Mouse (Mus musculus) heart, embryonic 14.5 days (tissue): ENCODE results near the gene Gpr26. TPM values are rescaled to one million over a fixed set of nuclear protein-coding genes. Genes with fewer than 3 reads are reported as not detected.

Experiments
- ATAC-seq: fragments of 200-750 bp; cut with Nextera tagmentation; 2 replicates; pipeline ENCODE4 v1.8.0; 2017; ENCODE audit warnings: low read depth, moderate TSS enrichment; ENCODE audit not compliant: insufficient number of reproducible peaks, insufficient read depth, low FRiP score
- H3K27ac ChIP-seq, 2 experiments: fragments of 200-500 bp in 1 of 2; fragments of 300-500 bp in 1 of 2; sonication (generic) in 1 of 2; replicated peaks in 1 of 2; 2 replicates each; pipeline ENCODE4 v1.5.1; 2012 to 2014; ENCODE audit warnings: low read depth in 2 of 2, low read length in 2 of 2, control low read depth in 1 of 2, mild to moderate bottlenecking in 1 of 2, mixed read lengths in 1 of 2; ENCODE audit not compliant: control insufficient read depth in 1 of 2, insufficient read depth in 1 of 2
- H3K27me3 ChIP-seq: fragments of 300-500 bp; sonication (generic); 2 replicates; pipeline ENCODE4 v1.6.1; 2014; ENCODE audit warnings: mild to moderate bottlenecking, low read length, control low read depth; ENCODE audit not compliant: control insufficient read depth, insufficient read depth
- H3K36me3 ChIP-seq: fragments of 300-500 bp; sonication (generic); 2 replicates; pipeline ENCODE4 v1.6.1; 2014; ENCODE audit warnings: mild to moderate bottlenecking, control low read depth, low read length, mixed read lengths; ENCODE audit not compliant: control insufficient read depth, insufficient read depth
- H3K4me1 ChIP-seq, 2 experiments: fragments of 200-500 bp in 1 of 2; fragments of 300-500 bp in 1 of 2; sonication (generic) in 1 of 2; 2 replicates each; pipeline ENCODE4 v1.6.1; 2012 to 2014; ENCODE audit warnings: low read length in 2 of 2, control low read depth in 1 of 2, mixed read lengths in 1 of 2; ENCODE audit not compliant: control insufficient read depth in 2 of 2, insufficient read depth in 2 of 2
- H3K4me2 ChIP-seq: fragments of 300-500 bp; sonication (generic); 2 replicates; pipeline ENCODE4 v1.6.1; 2014; ENCODE audit warnings: mild to moderate bottlenecking, low read length
- H3K4me3 ChIP-seq, 2 experiments: fragments of 200-500 bp in 1 of 2; fragments of 300-500 bp in 1 of 2; sonication (generic) in 1 of 2; 2 replicates each; pipeline ENCODE4 v1.5.1; 2012 to 2014; ENCODE audit warnings: low read length in 2 of 2, mild to moderate bottlenecking in 2 of 2, control low read depth in 1 of 2, low read depth in 1 of 2, moderate library complexity in 1 of 2; ENCODE audit not compliant: control insufficient read depth in 1 of 2, insufficient read depth in 1 of 2
- H3K9ac ChIP-seq: fragments of 300-500 bp; sonication (generic); 2 replicates; pipeline ENCODE4 v1.6.1; 2014; ENCODE audit warnings: mild to moderate bottlenecking, low read length
- H3K9me3 ChIP-seq: fragments of 300-500 bp; sonication (generic); 2 replicates; pipeline ENCODE4 v1.6.1; 2016; ENCODE audit warnings: low read length, control low read depth; ENCODE audit not compliant: control insufficient read depth
- WGBS: fragments of 180-500 bp; shearing (Covaris S2); extraction: QIAGEN DNeasy Blood & Tissue Kit; methylation state at CpG from one replicate; pipeline ENCODE4 v1.1.7; 2014; 5-methylcytosine and 5-hydroxymethylcytosine counted together
- polyA plus RNA-seq: library from polyadenylated mRNA; unstranded; fragments of >200 nt; fragmentation: Nextera tagmentation; extraction: Ambion mirVana; gene quantifications from 2 replicates; pipeline ENCODE4 v1.2.1, GENCODE M21; 2014

Gene Gpr26
- polyA plus RNA-seq, 1 experiment from 2014 or later: not detected

DNA sequence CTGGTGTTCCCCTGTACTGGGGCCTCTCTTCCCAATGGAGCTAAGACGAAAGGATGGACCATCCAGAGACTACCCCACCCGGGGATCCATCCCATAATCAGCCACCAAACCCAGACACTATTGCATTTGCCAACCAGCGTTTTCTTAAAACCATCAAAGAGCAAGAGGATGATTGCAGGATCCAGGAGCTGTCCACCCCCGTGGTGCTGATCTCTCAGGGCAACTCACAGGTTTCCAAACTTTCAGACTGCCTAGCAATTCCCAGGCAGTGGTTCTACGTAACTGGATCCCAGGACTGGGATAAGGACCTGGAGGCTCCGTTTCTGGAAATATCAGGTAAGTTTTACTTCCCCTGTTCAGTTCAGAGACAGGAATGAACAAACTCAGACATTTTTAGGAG lies 5.7 kb upstream of the Gpr26 start:
- H3K4me3 ChIP-seq: no peak overlapping the region
- no peaks in the 10 kb centered on the region for H3K9me3 ChIP-seq
- 20% methylated on average over 6 of the region's 6 CpGs for WGBS
- no peaks in the 10 kb centered on the region for H3K36me3 ChIP-seq
- H3K27ac ChIP-seq: no peak overlapping the region
- ATAC-seq: no peak
- no peaks in the 10 kb centered on the region for H3K4me1 ChIP-seq
- peaks cover 14% of the 10 kb centered on the region for H3K27me3 ChIP-seq
- H3K4me2 ChIP-seq: no peak overlapping the region
- no peak overlapping the region for H3K9ac ChIP-seq

- H3K27me3 ChIP-seq: peaks cover 55% of the 10 kb centered on the region
- no peak overlapping the region for H3K27ac ChIP-seq
- H3K4me2 ChIP-seq: no peak overlapping the region
- H3K36me3 ChIP-seq: no peaks in the 10 kb centered on the region
- no peak overlapping the region for H3K9ac ChIP-seq
- no peak for ATAC-seq
- WGBS: 8% methylated on average over 55 of the region's 57 CpGs
- H3K9me3 ChIP-seq: no peaks in the 10 kb centered on the region
- no peaks in the 10 kb centered on the region for H3K4me1 ChIP-seq
- H3K4me3 ChIP-seq: no peak overlapping the region
Observed at GRCm38 (mm10) chr7:131966916-131967494, 745 bp downstream of the Gpr26 start.

- Histone ChIP-seq H3K4me1 (no peaks in the 10 kb centered on the region), H3K27ac (no peak overlapping the region), H3K4me2 (no peak overlapping the region), H3K4me3 (no peak overlapping the region), H3K9ac (no peak overlapping the region), H3K36me3 (no peaks in the 10 kb centered on the region), H3K27me3 (peaks cover 44% of the 10 kb centered on the region), H3K9me3 (no peaks in the 10 kb centered on the region)
- no peak for ATAC-seq
- 28% methylated on average over 3 of the region's 3 CpGs for WGBS
Observed at GRCm38 (mm10) chr7:131970255-131970654, 4.0 kb downstream of the Gpr26 start.

- Histone ChIP-seq H3K4me3 (no peak overlapping the region), H3K36me3 (no peaks in the 10 kb centered on the region), H3K9me3 (no peaks in the 10 kb centered on the region), H3K4me2 (no peak overlapping the region), H3K27ac (no peak overlapping the region), H3K4me1 (no peaks in the 10 kb centered on the region), H3K9ac (no peak overlapping the region), H3K27me3 (no peaks in the 10 kb centered on the region; the same call in 1 of the 2 replicates)
- 52% methylated on average over 6 of the region's 6 CpGs for WGBS
- ATAC-seq: no peak
Observed at GRCm38 (mm10) chr7:131975867-131976266, 9.6 kb downstream of the Gpr26 start.

DNA sequence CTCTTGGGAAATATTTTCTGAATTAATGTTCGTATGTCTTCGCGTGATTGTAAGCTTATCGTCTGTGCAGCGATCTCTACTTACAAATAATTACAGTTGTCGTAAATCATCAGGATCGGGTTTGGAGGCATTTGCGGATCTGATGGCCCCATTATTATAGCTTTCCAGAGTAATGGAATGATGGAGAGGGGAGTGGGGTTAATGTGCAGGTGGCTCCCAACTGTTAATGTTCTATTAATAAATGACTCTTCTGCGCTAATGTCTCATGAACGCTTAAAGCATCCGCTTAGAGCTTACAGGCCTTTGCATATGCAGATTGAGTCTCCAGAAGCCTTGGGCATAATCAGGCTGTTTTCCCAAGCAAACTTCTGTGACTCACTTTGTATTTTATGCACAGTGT lies 12.3 kb downstream of the Gpr26 start:
- H3K27me3 ChIP-seq: no peaks in the 10 kb centered on the region; the same call in 1 of the 2 replicates

GRCm38 (mm10) chr7:131989056-131989455 lies 22.8 kb downstream of the Gpr26 start:
- no peaks in the 10 kb centered on the region for H3K4me1 ChIP-seq

More for the DNA sequence above, 12.3 kb downstream of the Gpr26 start:
- Histone ChIP-seq H3K4me2 (no peak overlapping the region), H3K4me3 (no peak overlapping the region), H3K36me3 (no peaks in the 10 kb centered on the region), H3K9ac (no peak overlapping the region), H3K4me1 (no peaks in the 10 kb centered on the region), H3K27ac (no peak overlapping the region), H3K9me3 (no peaks in the 10 kb centered on the region)
- no peak for ATAC-seq
- 84% methylated on average over 11 of the region's 11 CpGs for WGBS

DNA sequence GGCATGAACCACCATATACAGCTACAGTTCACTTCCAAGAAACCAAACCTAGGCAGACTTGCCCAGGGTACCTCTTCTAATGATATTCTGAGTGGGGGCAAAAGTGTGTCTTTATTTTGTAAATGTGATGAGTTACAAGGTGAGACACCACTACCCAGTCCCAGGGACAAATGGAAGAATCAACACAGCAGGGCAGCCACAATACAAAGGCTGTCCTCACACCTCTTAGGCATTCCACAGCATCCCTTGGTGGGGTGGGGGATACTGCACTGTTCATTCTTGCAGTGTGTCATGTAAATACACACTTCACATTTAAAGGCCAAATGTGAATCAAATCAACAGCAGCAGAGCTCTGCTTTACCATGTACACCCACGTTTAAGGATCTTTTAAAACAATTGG lies 26.0 kb downstream of the Gpr26 start:
- no peaks in the 10 kb centered on the region for H3K36me3 ChIP-seq
- H3K9ac ChIP-seq: no peak overlapping the region
- H3K4me2 ChIP-seq: no peak overlapping the region
- no peaks in the 10 kb centered on the region for H3K27me3 ChIP-seq
- ATAC-seq: no peak
- no peaks in the 10 kb centered on the region for H3K4me1 ChIP-seq
- no peak overlapping the region for H3K4me3 ChIP-seq
- WGBS: 50% methylated on average over 1 of the region's 1 CpGs
- no peaks in the 10 kb centered on the region for H3K9me3 ChIP-seq
- no peak overlapping the region for H3K27ac ChIP-seq

More at GRCm38 (mm10) chr7:131989056-131989455, 22.8 kb downstream of the Gpr26 start:
- Histone ChIP-seq H3K27ac (no peak overlapping the region), H3K9ac (no peak overlapping the region), H3K9me3 (no peaks in the 10 kb centered on the region), H3K36me3 (no peaks in the 10 kb centered on the region), H3K4me3 (no peak overlapping the region), H3K4me2 (no peak overlapping the region), H3K27me3 (no peaks in the 10 kb centered on the region)
- WGBS: 14% methylated on average over 6 of the region's 6 CpGs
- ATAC-seq: no peak

DNA sequence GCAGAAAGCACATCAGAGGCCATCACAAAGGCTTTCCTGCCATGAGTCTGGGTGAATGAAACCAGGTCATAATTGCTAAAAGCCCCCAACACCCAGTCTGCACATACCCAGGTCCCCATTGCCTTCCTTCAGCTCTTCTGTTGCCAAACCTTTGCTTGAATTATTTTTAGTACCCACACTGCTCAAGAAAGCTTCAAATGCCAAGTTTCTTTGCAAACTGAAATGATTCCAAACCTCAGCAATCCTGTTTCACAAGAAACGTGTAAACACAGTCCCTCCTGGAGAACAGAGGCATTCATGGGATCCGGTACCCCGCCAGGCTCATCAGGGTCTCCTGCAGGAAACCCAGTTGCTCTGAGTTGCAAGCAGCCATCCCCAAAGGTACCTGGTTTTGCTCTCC lies 26.6 kb downstream of the Gpr26 start:
- 56% methylated on average over 3 of the region's 3 CpGs for WGBS
- no peak overlapping the region for H3K27ac ChIP-seq
- ATAC-seq: no peak

More for the DNA sequence above, 26.6 kb downstream of the Gpr26 start:
- Histone ChIP-seq H3K36me3 (no peaks in the 10 kb centered on the region), H3K4me2 (no peak overlapping the region), H3K4me1 (no peaks in the 10 kb centered on the region), H3K27me3 (no peaks in the 10 kb centered on the region), H3K9me3 (no peaks in the 10 kb centered on the region), H3K9ac (no peak overlapping the region), H3K4me3 (no peak overlapping the region)
